Mouse (Mus musculus): ENCODE results near the gene Pamr1.

The Pamr1 gene

DNA sequence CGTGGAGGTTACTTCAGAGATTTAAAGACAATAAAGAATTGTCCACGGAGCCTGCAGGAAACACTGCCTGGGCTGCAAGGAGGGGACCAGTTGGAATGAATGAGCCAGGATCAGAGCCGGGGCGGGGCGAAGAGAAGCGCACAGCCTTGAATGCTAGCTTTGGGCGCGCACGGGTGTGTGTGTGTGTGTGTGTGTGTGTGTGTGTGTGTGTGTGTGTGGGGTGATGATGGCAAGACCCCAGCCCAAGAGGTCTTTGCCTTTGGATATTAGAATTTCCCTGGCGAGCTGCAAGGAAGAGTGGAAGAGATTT is 109.7 kb downstream of the Pamr1 start:
- peak; percentile 63 for DNase-seq (ENCODE audit: low read depth, low spot score)

DNA sequence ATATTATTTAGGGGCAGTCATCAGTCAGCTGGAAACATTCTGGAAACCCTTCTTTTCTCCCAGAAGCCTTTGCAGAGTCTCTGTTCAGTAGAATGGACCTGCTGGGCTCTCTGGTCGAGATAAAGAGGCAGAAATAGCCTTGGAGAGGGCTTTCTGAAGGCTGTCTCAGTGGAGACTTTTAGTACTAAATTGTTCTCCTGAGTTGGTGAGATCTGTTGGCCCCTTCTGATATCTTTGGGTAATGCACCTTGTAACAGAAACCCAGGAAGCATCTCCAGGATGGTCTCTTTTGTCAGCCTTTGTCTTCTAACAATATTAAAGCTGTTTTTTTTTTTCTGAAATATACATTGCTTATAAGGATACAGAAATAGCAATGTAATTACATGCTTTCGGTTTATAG is 111.2 kb downstream of the Pamr1 start:
- DNase-seq (ENCODE audit: low read depth, low spot score): no peak

DNA sequence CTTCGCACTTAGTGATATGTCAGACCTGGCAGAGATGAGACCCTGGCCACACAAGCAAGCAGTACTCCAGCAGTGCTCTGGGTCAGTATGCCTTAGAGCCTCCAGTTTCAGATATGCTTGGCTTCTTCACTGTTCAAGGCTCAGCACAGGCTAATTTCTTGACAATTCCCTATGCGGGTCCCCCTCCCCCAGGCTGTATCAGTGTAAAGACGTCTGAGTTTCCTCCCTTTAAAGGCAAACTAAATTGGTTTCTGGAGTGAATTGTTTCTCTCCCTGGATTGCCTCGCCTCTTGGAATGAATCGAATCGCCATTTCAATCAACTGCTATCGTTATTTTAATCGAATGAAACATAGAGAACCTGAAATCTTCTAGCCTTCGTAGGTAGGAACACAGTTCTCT is 113.1 kb downstream of the Pamr1 start:
- DNase-seq (ENCODE audit: low read depth, low spot score): no peak

DNA sequence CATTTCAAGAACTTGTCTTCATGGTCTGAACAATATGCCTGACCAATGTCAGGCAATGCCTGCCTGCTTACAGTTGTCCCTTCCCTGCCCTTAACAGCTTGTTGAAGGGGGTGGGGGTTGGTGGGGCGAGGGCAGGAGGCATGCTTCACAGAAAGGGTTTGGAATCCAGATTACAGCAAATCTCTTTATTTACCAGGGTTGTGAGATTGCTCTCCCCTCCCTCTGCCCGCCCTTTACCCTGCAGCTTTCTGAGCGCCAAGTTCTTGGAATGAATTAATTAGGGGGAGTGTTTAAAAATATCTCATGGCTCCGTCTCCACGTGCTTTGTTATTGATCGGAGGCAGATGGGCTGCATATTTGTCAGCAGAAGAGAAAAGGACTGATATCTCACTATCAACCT is 113.5 kb downstream of the Pamr1 start:
- DNase-seq (ENCODE audit: low read depth, low spot score): no peak

DNA sequence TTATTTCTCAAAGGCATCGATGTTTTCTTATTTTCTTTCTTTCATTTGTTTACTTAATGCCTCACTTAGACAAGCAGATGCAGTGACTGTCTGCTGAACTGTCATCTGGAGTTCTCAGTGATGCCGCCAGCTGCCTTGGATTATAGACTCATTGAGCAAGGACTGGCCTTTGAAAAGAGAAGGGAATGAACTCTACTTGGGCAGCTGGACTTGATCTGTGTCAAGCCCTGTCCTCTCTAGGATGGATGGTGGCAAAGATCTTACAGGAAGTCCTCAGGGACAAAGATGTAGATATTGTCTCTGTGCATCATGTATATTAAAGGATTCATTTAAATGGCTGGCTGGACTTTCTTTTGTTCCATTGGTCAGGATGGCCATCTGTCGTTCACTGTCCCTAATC is 114.1 kb downstream of the Pamr1 start:
- no peak for DNase-seq (ENCODE audit: low read depth, low spot score)

DNA sequence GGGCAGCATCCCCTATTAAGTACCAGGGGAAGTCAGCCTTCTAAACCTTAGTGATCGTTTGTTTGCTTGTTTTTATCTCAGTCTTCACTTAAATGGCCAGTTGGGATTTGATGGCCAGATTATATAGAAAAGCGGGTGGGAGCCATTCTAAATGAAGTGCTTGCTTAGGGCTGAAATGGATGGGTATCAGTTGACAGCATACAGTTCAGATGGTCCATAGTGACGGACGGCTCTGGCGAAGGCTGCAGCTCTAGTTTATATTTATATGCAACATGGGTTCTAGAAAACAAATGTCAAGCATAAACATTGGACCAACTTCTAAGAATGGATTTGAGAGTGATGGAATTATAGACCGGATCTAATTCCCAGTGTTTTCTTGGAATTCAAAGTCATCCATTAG is 118.2 kb downstream of the Pamr1 start:
- DNase-seq (ENCODE audit: low read depth, low spot score): no peak

DNA sequence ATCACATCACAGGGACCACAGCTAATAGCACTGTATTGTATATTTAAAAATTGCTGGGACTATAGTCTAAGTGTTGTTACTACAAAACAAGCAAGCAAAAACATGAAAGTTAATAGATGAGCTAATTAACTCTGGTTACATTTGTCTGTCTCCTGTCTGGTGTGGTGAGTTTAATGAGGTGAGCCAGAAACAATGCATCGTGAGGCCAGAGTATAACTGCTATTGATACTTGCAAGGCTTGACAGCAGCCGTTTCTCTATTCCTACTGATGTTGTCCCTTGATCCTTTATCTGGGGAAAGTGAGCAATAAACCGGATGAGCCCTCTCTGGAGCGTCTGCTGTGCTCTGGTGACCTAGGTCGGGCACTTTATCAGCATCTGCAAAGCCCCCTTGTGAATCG is 119.8 kb downstream of the Pamr1 start:
- no peak for DNase-seq (ENCODE audit: low read depth, low spot score)

DNA sequence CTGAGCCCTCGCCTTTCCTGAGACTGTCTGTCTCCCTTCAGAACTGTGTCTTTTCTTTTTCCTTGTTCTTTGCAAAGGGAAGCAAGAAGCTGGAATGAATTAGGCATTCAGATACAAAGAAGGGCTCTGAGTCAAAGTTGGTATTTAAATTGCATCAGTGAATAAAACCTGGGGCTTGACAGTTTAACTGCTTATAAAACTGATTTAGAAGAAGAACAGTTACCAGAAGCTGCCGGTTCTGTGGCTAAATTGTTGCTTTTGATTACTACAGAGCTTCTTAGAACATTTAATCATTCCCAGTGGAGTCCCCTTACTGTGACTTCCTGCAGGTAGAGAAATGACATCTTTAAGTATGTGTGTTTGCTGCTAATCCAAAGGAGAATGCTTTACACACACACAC is 124.8 kb downstream of the Pamr1 start:
- peak; percentile 50 for DNase-seq (ENCODE audit: low read depth, low spot score)

DNA sequence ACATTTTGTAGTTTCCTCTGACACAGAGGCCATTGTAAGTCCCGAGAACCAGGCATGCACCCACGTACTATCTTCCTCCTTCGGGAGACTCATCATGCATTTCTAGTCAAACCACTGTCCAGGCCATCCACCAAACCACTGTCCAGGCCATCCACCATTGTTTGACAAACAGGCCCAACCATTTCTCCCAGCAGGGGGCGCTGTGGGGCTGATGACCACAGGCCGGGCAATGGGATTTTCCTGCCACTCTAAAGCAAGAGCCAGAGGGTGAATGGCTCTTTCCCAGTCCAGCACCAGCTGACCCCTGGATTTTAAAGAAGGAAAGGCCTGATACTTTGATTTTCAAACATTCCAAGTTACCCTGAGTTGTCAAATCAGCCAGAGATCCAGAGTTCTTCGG is 125.5 kb downstream of the Pamr1 start:
- no peak for DNase-seq (ENCODE audit: low read depth, low spot score)

DNA sequence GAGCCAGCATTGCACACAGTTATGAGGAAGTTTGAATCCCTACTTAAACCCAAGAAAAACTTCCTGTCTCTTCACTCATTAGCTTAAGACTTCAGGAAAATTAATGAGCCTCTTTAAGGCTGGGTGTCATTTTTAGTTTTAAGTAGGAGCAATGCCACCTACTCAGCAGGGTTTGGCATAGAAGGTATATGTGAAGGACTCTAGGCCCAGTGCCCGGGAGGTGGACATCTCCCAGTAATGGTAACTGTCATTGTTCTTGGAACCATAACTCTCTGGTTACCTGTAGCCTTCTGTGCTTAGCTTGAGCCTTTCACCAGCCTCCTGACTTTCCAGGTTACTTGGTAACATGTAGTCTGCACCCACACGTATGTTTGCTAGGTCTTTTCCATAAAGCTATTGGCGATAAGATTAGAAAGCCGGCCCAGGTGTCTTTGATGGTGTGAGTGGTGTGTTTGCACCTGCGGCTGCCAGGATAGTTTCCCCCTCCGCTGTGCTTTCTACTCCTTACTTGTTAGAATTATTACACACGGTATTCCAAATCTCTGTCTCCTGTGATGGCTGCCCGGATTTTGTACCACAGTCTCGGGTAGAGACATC is 127.0 kb downstream of the Pamr1 start:
- DNase-seq (ENCODE audit: low read depth, low spot score): no peak

DNA sequence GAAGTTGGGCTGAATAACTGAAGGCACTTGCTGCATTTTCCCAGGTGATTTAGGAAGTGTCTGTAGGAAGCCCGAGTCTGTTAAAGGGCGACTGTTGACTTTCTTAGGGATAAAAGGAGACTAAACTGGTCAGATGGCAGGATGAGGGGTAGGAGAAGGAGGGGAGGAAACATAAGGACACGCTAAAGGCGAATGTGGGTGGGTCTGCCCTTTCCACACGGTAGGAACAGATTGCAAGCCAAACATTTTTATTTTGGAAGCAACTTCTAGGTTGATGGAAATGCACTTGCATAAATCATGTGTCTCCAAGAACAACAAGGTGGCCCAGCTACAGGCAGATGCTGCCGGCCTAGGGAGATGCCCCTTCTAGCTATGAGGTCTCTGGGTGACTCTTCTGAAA is 127.6 kb downstream of the Pamr1 start:
- DNase-seq (ENCODE audit: low read depth, low spot score): peak; percentile 70

DNA sequence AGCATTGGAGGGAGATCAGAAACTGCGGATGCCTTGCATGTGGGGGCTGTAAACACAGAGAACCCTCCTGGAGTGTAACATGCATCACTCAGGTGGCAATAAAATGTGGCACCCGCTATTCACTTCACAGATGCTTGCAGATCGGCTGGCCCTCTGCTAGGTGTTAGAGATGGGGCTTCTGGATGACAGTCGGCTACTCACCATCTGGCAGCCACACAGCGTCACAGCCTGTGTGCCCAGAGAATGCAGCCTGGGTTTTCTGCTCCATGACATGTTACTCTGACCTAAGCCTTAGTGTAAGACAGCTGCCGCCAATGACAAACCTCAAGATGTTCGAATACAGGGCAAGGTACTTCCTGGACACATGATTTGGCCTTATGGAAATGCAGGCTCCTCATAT is 131.5 kb downstream of the Pamr1 start:
- DNase-seq (ENCODE audit: low read depth, low spot score): no peak

DNA sequence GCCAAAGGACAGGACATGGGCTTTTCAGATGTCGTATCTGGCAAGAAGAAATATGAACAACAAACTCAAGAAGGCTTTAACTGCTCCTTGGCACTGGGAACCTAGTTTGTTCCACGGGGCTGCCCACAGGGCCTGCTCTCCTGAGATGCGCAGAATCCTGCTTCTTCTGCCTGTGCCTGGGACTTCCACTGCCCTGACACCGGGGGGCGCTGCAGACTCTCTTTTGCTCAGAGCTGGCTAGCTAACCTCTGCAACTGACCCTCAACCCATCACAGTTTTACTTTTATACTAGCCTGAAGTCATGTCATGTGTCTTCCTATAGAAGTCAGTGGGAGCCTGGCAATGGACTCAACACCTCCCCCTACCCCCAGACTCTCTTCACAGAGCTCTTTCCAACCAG is 132.4 kb downstream of the Pamr1 start:
- DNase-seq (ENCODE audit: low read depth, low spot score): no peak

DNA sequence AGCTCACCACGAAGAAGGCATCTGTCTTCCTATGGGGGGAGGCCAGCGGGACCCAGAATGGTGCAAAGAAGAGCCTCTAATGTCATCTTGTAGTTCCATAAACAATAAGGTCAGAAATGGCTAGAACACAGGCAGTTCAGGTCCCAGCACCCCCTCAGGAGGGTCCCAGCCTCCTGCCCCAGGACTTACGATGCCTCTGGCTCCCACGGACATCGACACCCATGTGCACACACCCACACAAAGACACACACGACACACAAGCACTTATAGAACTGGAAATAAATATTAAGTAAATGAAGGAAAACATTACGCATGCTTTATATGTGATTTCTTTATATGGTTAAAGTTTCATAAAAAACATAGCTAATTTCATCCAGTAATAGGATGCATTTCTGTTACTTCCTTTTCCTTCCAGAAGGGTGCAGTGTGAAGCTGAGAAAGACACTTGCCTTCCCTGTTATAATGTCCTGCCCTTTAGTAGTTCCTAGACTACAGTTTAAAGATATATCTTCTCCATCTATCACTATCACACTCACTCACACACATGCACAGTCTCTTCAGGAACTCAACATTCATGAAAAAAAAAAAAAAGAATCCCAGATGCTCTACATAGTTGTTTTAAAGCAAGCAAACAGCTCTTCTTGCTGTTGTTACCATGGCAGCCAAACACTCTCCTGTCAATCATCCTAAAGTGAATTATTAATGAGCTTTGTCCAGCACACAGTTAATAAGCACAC is 135.7 kb downstream of the Pamr1 start:
- peak; percentile 53 for DNase-seq (ENCODE audit: low read depth, low spot score)

DNA sequence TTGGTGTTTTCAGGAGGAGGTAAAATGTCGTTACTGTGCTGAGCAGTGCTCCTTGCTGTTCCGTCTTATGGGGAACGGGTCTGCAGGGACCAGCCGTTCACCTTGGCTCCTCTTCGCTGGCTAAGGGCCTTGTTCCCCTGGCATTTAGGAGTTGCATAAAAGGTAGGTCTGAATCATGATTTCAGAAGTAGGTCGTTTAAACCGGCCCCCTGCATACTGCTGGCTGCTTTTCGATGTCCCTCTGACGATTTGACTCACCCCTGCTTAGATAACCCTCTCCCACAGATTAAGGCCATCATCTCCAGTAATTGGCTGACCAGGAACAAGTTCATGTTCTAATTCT is 136.3 kb downstream of the Pamr1 start:
- DNase-seq (ENCODE audit: low read depth, low spot score): peak; percentile 26

All from brain, adult 2 months (tissue).